Mouse (Mus musculus): ENCODE data around the gene Arhgef3. TPM values are rescaled to one million over a fixed set of nuclear protein-coding genes. Genes with fewer than 3 reads are reported as not detected.

Arhgef3 gene
- total and polyA plus RNA-seq, 3 experiments: 11.1 to 27.8 (median 23.0) TPM

DNA sequence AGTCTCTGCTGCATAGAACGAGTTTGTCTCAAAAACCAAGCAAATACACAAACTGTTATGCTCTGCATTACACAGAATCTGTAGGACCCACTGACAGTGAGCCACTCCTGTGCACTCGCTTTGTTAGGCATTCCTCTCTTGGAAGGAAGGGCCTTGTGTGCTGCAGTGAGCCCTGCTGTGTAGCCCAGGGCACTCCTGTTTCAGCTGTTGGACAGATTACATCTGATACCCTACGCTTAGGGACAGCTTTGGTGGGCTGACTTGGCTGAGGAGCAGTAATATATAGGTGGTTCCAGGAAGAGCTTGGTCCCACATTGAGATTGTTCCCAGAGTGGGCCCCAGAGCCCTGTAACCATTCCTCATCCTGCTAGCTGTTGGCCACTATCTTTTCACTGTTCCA lies 43.4 kb downstream of the Arhgef3 start:
- H3K27ac ChIP-seq: no peak overlapping the region

DNA sequence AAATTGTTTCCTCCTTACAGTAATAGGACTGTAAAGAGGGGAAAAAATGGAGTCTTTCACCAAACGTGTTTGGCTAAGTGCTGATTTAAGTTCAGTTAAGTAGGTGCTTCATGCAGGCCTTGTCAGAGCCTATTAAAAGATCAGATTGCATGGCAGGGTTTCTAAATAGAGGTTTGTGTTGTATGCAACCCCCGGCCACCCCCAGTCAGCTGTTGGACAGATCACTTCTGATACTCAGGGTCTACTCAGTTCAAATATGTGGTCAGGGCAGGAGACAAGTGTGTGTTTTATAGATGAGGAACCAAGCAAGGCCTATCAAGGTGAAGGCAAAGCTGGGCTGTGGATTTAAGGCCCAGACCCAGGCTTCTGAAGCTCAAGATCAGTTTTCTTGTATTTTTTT lies 44.1 kb downstream of the Arhgef3 start:
- TF ChIP-seq EP300 (IDR thresholded peaks at IDR 0.05; ENCODE audit: insufficient read depth, low read depth, low read length): no peak
- no peak for TF ChIP-seq CTCF (IDR thresholded peaks at IDR 0.05)
- DNase-seq: no peak
- no peak overlapping the region for H3K27ac ChIP-seq

More for the DNA sequence above, 43.4 kb downstream of the Arhgef3 start:
- Histone ChIP-seq H3K79me2 (replicated peaks; ENCODE audit: control insufficient read depth, insufficient read depth, low read length) (no peaks in the 10 kb centered on the region), H3K4me1 (ENCODE audit: control insufficient read depth, insufficient read depth, low read length) (no peaks in the 10 kb centered on the region), H3K4me3 (no peak overlapping the region), H3K27me3 (ENCODE audit: control insufficient read depth, insufficient read depth, low read length) (no peaks in the 10 kb centered on the region), H3K9ac (ENCODE audit: low read depth, low read length) (no peak overlapping the region), H3K36me3 (ENCODE audit: control insufficient read depth, insufficient read depth, low read length) (no peaks in the 10 kb centered on the region)
- no peak for TF ChIP-seq CTCF (IDR thresholded peaks at IDR 0.05)
- no peak for TF ChIP-seq EP300 (IDR thresholded peaks at IDR 0.05; ENCODE audit: insufficient read depth, low read depth, low read length)
- no peak for TF ChIP-seq POLR2A (IDR thresholded peaks at IDR 0.05; ENCODE audit: insufficient read depth, low read depth, low read length)
- WGBS: 88% methylated on average over 3 of the region's 3 CpGs
- intact Hi-C loops (cut with DNase I): no loop called here
- no peak for DNase-seq

DNA sequence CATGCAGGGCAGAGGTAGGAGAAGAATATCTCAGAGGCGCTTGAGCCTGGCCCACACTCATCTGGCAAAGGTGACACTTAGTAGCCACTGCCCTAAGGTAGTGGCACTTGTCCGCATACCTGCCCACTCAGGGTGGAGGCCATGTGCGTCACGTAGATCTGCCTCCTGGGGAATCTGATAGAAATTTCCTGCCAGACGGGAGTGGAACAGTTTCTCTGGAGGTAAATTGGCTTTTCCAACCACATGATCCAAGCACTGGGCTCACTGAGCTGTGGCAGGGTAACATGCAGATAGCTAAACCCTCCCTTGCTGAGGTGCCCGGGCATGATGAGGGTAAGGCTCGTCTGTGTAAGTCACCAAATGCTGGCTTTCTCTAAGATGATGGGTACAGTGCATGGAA lies 46.1 kb downstream of the Arhgef3 start:
- TF ChIP-seq CTCF (IDR thresholded peaks at IDR 0.05): no peak
- intact Hi-C loops (cut with DNase I): no loop called here
- Histone ChIP-seq H3K27ac (no peak overlapping the region), H3K4me3 (no peak overlapping the region), H3K4me1 (ENCODE audit: control insufficient read depth, insufficient read depth, low read length) (no peaks in the 10 kb centered on the region), H3K36me3 (ENCODE audit: control insufficient read depth, insufficient read depth, low read length) (no peaks in the 10 kb centered on the region), H3K9ac (ENCODE audit: low read depth, low read length) (no peak overlapping the region), H3K79me2 (replicated peaks; ENCODE audit: control insufficient read depth, insufficient read depth, low read length) (no peaks in the 10 kb centered on the region), H3K27me3 (ENCODE audit: control insufficient read depth, insufficient read depth, low read length) (no peaks in the 10 kb centered on the region)
- 85% methylated on average over 7 of the region's 7 CpGs for WGBS
- DNase-seq: no peak

More for the DNA sequence above, 44.1 kb downstream of the Arhgef3 start:
- 63% methylated on average over 2 of the region's 2 CpGs for WGBS
- no peaks in the 10 kb centered on the region for H3K36me3 ChIP-seq (ENCODE audit: control insufficient read depth, insufficient read depth, low read length)
- H3K4me1 ChIP-seq (ENCODE audit: control insufficient read depth, insufficient read depth, low read length): no peaks in the 10 kb centered on the region
- no peaks in the 10 kb centered on the region for H3K79me2 ChIP-seq (replicated peaks; ENCODE audit: control insufficient read depth, insufficient read depth, low read length)
- no peak overlapping the region for H3K9ac ChIP-seq (ENCODE audit: low read depth, low read length)
- intact Hi-C loops (cut with DNase I): no loop called here
- H3K27me3 ChIP-seq (ENCODE audit: control insufficient read depth, insufficient read depth, low read length): no peaks in the 10 kb centered on the region
- no peak overlapping the region for H3K4me3 ChIP-seq

- H3K4me1 ChIP-seq (ENCODE audit: control insufficient read depth, insufficient read depth, low read length): peaks cover 1% of the 10 kb centered on the region; the same call in 1 of the 2 replicates
- H3K9ac ChIP-seq (ENCODE audit: low read depth, low read length): no peak overlapping the region
- WGBS: 92% methylated on average over 6 of the region's 6 CpGs
- no peaks in the 10 kb centered on the region for H3K27me3 ChIP-seq (ENCODE audit: control insufficient read depth, insufficient read depth, low read length)
- no peak for DNase-seq
- no peak overlapping the region for H3K27ac ChIP-seq
- H3K79me2 ChIP-seq (replicated peaks; ENCODE audit: control insufficient read depth, insufficient read depth, low read length): no peaks in the 10 kb centered on the region
- intact Hi-C loops (cut with DNase I): no loop called here
- no peak overlapping the region for H3K4me3 ChIP-seq
- no peak for TF ChIP-seq CTCF (IDR thresholded peaks at IDR 0.05)
- TF ChIP-seq POLR2A (IDR thresholded peaks at IDR 0.05; ENCODE audit: insufficient read depth, low read depth, low read length): no peak
- no peak for TF ChIP-seq EP300 (IDR thresholded peaks at IDR 0.05; ENCODE audit: insufficient read depth, low read depth, low read length)
- no peaks in the 10 kb centered on the region for H3K36me3 ChIP-seq (ENCODE audit: control insufficient read depth, insufficient read depth, low read length)
Observed at GRCm38 (mm10) chr14:27164639-27165038, 49.9 kb downstream of the Arhgef3 start.

DNA sequence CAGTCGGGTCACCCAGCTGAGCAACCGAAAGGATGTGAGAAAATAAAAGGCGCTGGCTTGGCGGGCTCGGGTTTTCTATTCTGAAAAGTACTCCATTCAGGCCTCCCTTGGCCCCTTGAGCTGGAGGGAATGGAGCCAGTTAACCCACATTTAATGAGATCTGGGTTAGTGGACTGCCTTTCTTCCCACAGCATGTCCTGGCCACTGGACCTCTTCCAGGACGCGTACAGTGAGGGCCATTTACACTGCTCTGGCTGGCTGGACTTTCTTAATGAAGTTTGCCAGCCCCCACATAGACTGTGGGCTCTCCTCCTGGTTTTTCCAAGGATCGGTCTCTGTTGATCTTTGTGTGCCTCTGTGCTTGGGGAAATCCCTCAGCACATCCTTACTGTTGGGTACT lies 52.1 kb downstream of the Arhgef3 start:
- Histone ChIP-seq H3K79me2 (replicated peaks; ENCODE audit: control insufficient read depth, insufficient read depth, low read length) (no peaks in the 10 kb centered on the region), H3K27me3 (ENCODE audit: control insufficient read depth, insufficient read depth, low read length) (no peaks in the 10 kb centered on the region), H3K4me1 (ENCODE audit: control insufficient read depth, insufficient read depth, low read length) (peaks cover 10% of the 10 kb centered on the region), H3K36me3 (ENCODE audit: control insufficient read depth, insufficient read depth, low read length) (no peaks in the 10 kb centered on the region), H3K9ac (ENCODE audit: low read depth, low read length) (no peak overlapping the region), H3K4me3 (no peak overlapping the region), H3K27ac (no peak overlapping the region)
- no peak for DNase-seq
- no peak for TF ChIP-seq EP300 (IDR thresholded peaks at IDR 0.05; ENCODE audit: insufficient read depth, low read depth, low read length)
- TF ChIP-seq POLR2A (IDR thresholded peaks at IDR 0.05; ENCODE audit: insufficient read depth, low read depth, low read length): no peak
- no peak for TF ChIP-seq CTCF (IDR thresholded peaks at IDR 0.05)
- intact Hi-C loops (cut with DNase I): no loop called here
- WGBS: 52% methylated on average over 8 of the region's 8 CpGs

- H3K4me1 ChIP-seq (ENCODE audit: control insufficient read depth, insufficient read depth, low read length): peaks cover 13% of the 10 kb centered on the region
- WGBS: 34% methylated on average over 4 of the region's 4 CpGs
- no peak for TF ChIP-seq EP300 (IDR thresholded peaks at IDR 0.05; ENCODE audit: insufficient read depth, low read depth, low read length)
- no peak for TF ChIP-seq POLR2A (IDR thresholded peaks at IDR 0.05; ENCODE audit: insufficient read depth, low read depth, low read length)
Observed at GRCm38 (mm10) chr14:27167177-27167576, 52.5 kb downstream of the Arhgef3 start.

More at GRCm38 (mm10) chr14:27167177-27167576, 52.5 kb downstream of the Arhgef3 start:
- H3K27me3 ChIP-seq (ENCODE audit: control insufficient read depth, insufficient read depth, low read length): no peaks in the 10 kb centered on the region
- no peak for DNase-seq
- intact Hi-C loops (cut with DNase I): no loop called here
- no peaks in the 10 kb centered on the region for H3K79me2 ChIP-seq (replicated peaks; ENCODE audit: control insufficient read depth, insufficient read depth, low read length)
- H3K27ac ChIP-seq: no peak overlapping the region
- no peak overlapping the region for H3K9ac ChIP-seq (ENCODE audit: low read depth, low read length)
- no peak overlapping the region for H3K4me3 ChIP-seq
- no peaks in the 10 kb centered on the region for H3K36me3 ChIP-seq (ENCODE audit: control insufficient read depth, insufficient read depth, low read length)

Data from heart, adult 2 months (tissue).